Mouse (Mus musculus): ENCODE data around the gene Spata6.

DNA sequence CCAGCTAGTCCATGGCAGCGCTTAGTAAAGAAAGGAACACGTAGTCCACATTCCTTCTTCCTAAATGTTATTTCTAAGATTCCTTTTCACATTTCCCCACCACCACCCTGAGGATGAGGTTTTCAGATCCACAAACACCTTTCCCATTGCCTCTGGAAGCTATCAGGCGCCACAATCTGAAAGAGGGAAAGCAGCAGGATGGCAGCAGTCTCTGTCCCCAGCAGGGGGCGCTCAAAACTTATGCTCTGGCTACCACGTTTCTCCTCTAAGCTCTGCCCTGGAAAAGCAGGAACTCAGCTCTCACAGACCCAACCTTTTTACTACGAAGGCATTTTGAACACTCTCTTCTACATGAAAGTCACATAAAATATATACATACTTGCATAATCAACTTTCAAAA, 32.2 kb upstream of the Spata6 start:
- peak; percentile 87; the same call in 1 of the 2 replicates for TF ChIP-seq CTCF (IDR thresholded peaks at IDR 0.05; ENCODE audit: extremely low read depth, insufficient read depth, insufficient read length, insufficient replicate concordance)
- no peak for TF ChIP-seq POLR2A (IDR thresholded peaks at IDR 0.05; ENCODE audit: low read depth, low read length)
